Mouse (Mus musculus): Measurements from ENCODE around the gene Pde4dip.

The Pde4dip gene

DNA sequence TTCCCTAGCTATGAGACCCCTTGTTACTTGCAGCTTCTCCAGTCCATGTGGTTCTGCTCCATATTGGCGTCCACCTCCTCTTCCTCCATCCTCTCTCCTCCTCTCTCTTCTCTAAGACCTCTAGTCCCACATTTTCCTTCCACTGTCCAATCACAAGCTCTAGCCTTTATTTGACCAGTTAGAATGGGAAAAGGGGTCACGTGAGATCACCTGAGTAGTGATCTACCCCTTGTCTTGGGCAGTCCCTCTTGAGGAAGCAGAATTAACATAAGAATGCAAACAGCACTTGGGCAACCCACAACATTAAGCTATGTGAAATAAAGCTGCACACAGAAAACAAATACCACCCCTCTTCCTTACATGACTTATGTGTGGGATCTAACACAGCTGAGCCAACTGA lies 160.7 kb downstream of the Pde4dip start:
- in situ Hi-C loops (cut with MboI; ENCODE audit: low pct_unique_long_range_greater_than_20kb in 1 of 2, low sequenced_read_pairs in 2 of 2, unreplicated experiment in 1 of 2) = no loop called here

DNA sequence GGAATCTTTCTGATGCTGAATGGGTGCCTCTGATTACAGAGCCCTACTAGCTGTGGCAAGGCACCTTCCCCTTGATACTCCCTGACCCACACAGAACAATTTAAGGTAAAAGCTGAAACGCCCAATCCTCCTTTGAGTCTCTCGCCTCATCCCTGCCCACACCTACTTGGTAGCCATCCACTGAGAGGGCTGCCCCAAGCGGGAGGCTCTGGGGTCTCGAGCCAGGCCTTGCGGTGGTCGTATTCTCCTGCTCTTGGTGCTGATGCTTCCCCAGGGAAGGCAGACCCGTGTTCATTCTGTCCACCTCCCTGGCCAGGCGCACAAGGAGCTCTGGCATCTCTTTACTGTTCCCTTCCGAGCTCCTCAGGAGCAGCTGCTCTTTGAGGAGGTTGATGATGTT lies 169.4 kb downstream of the Pde4dip start:
- in situ Hi-C loops (cut with MboI; ENCODE audit: low pct_unique_long_range_greater_than_20kb in 1 of 2, low sequenced_read_pairs in 2 of 2, unreplicated experiment in 1 of 2) = no loop called here

DNA sequence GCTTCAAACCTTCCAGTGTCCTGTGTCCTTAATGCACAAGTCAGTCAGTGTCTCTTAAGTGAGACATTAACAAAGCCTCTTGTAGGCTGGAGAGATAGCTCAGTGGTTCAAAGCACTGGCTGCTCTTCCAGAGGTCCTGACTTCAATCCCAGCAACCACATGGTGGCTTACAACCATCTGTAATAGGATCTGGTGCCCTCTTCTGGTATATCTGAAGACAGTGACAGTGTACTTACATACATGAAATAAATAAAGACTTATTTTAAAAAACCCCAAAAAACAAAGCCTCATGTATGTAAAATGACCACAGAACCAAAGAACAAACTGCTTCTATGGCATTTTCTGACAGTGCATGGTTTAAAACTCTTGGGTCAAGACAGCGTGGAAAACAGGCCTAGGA lies 172.6 kb downstream of the Pde4dip start:
- in situ Hi-C loops (cut with MboI; ENCODE audit: low pct_unique_long_range_greater_than_20kb in 1 of 2, low sequenced_read_pairs in 2 of 2, unreplicated experiment in 1 of 2) = no loop called here

DNA sequence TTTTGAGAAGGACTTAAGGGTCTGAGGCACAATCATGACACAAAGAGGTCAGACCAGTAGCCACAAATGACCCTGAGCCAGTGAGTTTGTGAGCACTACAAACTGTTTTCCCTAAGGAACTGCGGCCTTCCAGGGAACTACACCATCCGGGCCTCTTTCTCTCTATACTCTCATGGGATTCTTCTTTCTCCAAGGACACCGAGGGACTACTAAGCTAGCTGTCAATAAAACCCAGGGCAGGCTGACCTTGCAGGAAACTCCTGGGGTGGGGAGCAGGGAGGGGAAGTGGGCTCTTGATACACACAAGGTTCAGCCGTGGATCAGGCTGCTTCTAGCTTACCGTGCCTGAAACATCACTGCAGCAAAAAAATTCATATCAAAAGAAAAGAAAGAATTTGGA lies 177.6 kb downstream of the Pde4dip start:
- in situ Hi-C loops (cut with MboI; ENCODE audit: low pct_unique_long_range_greater_than_20kb in 1 of 2, low sequenced_read_pairs in 2 of 2, unreplicated experiment in 1 of 2) = no loop called here

DNA sequence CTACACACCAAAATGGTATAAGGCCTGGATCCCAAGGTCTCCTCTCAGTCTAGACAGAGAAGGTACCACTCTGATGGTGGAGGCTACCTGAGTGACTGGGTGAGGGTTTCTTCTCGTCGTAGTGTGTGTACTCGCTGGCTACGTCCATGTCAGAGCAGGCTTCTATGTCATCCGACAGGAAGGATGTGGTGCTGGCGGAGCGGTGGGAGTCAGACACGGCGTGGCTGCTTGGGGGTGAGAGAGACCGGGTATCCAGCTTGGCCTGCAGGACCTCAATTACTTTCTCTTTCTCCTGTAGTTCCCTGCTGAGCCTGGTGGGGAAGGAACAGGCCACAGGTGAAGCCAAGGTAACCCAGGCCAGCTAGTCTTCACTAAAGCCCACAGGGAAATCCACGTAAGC lies 178.4 kb downstream of the Pde4dip start:
- in situ Hi-C loops (cut with MboI; ENCODE audit: low pct_unique_long_range_greater_than_20kb in 1 of 2, low sequenced_read_pairs in 2 of 2, unreplicated experiment in 1 of 2) = no loop called here

DNA sequence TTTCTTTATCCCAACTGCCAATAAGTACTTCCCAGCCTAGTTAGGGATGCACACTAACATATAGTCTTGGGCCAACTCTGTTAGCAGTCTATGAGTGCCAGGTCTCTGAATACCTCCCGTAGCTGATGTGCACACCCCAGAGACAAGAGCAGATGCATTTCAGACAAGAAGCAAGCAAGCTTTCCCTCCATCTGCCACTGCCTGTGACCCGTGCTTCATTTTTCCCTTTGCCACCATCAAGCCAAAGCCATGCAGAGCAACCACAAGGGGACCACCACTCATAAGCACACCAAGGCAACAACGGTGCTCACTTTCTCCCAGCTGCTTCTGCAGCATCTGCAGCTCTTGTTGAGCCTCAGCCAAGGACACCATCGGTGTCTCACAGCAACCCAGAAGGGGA lies 181.9 kb downstream of the Pde4dip start:
- in situ Hi-C loops (cut with MboI; ENCODE audit: low pct_unique_long_range_greater_than_20kb in 1 of 2, low sequenced_read_pairs in 2 of 2, unreplicated experiment in 1 of 2) = no loop called here

DNA sequence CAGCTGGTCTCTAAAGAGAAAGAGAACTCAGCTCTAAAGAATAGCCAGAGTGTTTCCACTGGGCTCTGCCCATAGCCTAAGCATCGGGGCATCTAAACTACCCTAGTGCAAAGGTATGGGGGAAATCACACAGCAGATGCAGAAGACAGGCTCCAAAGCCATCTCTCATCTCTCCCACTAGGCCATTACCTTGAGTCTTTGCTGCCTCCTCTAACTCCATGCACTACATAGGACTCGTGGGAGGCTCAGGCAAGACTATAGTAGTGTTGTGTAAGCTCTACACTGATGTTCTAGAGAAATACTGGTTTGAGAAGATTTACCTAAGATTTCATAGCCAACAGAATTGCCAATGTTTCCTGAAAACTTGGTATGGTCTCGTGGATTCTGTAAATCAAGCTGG lies 183.0 kb downstream of the Pde4dip start:
- in situ Hi-C loops (cut with MboI; ENCODE audit: low pct_unique_long_range_greater_than_20kb in 1 of 2, low sequenced_read_pairs in 2 of 2, unreplicated experiment in 1 of 2) = no loop called here

DNA sequence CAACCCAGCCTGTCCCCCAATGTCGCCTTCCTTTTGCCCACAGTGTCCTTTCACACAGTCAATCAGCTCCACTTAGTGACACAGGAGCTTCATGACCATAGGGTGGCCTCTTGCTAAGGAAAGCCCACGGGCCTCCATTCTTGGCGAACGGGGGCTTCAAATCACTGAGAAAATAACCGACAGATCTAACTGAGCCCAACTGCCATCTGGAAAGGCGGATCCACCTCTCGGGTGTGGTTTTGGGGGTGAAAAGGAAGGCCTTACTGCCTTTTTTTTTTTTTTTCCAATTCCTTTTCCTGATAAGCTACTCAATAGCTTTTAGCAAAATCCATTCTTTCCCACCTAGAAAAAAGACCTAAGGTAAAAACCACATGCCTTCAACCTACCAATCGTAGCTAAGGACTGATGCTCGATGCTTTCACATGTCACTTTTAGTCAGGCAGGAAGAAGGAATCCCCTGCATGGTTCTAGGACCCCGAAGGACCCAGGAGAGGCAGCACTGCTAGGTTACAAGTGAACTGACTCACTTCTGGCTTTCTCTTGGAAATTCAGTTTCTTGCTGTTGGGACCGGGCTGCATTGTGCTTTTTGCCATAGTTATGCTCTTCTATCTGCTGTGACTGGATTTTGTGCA lies 185.9 kb downstream of the Pde4dip start:
- in situ Hi-C loops (cut with MboI; ENCODE audit: low pct_unique_long_range_greater_than_20kb in 1 of 2, low sequenced_read_pairs in 2 of 2, unreplicated experiment in 1 of 2) = no loop called here

DNA sequence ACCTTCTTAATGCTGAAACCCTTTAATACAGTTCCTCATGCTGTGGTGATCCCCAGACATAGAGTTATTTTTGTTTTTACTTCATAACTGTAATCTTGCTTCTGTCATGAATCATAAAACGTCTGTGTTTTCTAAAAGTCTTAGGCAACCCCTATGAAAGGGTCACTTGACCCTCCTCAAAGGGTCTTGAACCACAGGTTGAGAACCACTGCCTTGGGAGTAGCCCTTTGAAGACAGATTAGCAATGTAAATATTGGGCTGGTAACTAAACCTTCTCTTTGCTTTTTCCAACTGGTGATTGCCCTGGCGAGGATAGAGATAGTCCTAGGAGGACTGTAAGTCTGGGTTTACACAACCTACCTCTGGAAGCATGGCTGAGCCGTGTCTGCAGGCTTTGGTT lies 187.3 kb downstream of the Pde4dip start:
- in situ Hi-C loops (cut with MboI; ENCODE audit: low pct_unique_long_range_greater_than_20kb in 1 of 2, low sequenced_read_pairs in 2 of 2, unreplicated experiment in 1 of 2) = no loop called here

DNA sequence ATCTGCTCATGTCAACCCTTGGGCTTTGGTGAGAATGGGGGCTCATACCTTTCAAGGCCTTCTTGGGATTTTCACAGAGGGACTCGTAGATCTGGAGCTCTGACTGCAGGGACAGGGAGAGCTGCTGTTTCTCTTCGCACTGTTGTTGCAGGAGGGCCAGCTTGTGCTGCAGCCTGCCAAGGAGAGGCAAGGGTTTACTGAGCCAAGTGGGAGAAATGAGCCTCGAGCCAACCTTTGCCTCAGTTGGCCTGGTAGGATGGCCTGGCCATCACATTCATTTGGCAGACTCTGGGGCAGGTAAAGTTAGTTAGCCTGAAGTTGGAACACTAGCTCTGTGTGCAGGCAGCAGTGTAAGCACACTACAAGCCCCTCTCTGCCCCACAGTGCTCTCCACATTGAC lies 189.4 kb downstream of the Pde4dip start:
- in situ Hi-C loops (cut with MboI; ENCODE audit: low pct_unique_long_range_greater_than_20kb in 1 of 2, low sequenced_read_pairs in 2 of 2, unreplicated experiment in 1 of 2) = loop anchor here (10.0 to 25.0 kb wide), 2 partner anchors 166 to 188 kb away; partner anchors contain the start of gene Pde4dip (in 1 of the 2)

DNA sequence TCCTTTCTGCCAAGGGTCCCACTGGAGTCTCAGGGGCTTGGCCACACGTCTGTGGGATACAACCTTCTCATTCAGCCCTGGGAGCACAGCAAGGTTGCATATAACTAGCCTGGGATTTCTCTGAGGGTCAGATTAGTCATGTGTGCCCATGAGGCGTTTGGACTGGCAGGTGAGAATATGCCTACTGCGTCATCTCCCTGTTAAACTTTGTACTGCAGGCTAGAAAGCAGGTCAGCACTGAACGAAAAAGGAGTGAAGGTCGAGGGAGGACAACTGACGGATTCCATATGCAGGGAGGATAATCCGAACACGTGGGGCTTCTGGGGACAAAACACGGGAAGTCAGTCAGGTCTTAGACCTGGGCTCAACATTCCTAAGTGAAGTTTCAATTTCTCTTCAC lies 191.2 kb downstream of the Pde4dip start:
- in situ Hi-C loops (cut with MboI; ENCODE audit: low pct_unique_long_range_greater_than_20kb in 1 of 2, low sequenced_read_pairs in 2 of 2, unreplicated experiment in 1 of 2) = loop anchor here (10.0 to 25.0 kb wide), 2 partner anchors 168 to 190 kb away; partner anchors contain the start of gene Pde4dip (in 1 of the 2)

DNA sequence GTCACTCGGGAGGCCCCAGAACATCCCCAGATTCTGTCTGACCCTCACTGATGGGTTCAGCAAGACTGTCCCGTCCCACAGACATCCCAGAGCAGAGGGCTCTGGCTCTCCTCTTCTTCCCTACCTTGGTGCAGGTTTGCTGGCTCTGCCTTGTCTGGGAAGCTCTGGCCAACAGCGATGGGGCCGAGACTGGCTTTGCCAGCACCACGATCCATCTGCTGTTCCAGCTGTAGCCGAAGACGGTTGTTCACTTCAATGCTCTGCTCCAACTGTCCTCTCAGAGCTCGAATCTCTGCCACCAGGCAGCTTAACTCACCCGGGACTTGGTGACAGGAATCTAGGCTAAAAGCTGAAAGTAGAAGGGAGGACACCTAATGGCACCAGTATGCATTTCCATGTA lies 191.6 kb downstream of the Pde4dip start:
- in situ Hi-C loops (cut with MboI; ENCODE audit: low pct_unique_long_range_greater_than_20kb in 1 of 2, low sequenced_read_pairs in 2 of 2, unreplicated experiment in 1 of 2) = loop anchor here (10.0 to 25.0 kb wide), 2 partner anchors 168 to 190 kb away; partner anchors contain the start of gene Pde4dip (in 1 of the 2)

DNA sequence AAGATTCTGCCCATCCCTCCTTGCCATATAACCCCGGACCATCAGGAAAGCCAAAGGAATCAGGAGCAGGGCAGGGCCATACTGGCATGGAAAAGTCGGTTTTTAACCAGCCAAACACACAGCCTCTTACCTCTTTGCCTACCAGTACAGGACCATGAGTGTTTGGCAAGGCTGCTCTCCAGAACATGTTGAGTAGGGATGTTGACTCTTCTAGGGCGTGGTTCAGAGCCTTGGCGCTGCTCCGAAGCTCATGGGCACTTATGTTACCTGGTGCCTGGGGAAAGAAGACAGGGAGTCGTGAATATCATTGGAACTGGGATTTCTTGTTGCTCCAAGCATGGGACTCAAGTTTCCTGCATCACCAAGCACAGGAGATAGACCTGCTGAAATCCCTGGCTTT lies 194.7 kb downstream of the Pde4dip start:
- in situ Hi-C loops (cut with MboI; ENCODE audit: low pct_unique_long_range_greater_than_20kb in 1 of 2, low sequenced_read_pairs in 2 of 2, unreplicated experiment in 1 of 2) = loop anchor here (10.0 to 25.0 kb wide), 2 partner anchors 171 to 193 kb away; partner anchors contain the start of gene Pde4dip (in 1 of the 2)

DNA sequence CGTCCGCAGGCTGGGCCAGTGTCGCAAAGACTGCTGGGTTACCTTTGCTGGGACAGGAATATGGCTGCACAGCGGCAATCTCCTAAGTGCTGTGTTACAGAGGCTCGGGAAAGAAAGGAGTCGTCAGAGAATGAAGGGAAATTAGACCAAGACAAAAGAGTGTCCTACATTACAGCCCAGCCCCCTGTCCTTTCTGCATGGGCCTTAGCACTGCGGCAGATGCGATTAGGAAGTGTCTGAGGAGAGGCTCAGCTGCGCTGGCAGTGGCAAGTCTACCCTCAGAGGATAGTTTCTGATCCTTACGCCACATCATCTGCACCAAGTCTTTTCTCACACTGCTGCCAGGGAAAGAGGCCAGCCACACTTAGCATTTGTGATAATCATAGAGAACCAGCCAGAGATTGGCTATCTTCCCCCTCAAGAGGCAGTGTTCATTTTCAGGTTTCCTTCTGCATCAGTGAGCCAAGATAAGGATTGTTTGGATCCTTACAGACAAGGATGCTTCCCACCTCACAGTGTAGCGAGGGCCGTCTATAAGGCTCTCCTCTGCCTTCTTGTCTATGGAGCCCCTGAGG lies 197.0 kb downstream of the Pde4dip start:
- in situ Hi-C loops (cut with MboI; ENCODE audit: low pct_unique_long_range_greater_than_20kb in 1 of 2, low sequenced_read_pairs in 2 of 2, unreplicated experiment in 1 of 2) = loop anchor here (10.0 to 25.0 kb wide), 2 partner anchors 173 to 196 kb away; partner anchors contain the start of gene Pde4dip (in 1 of the 2)

DNA sequence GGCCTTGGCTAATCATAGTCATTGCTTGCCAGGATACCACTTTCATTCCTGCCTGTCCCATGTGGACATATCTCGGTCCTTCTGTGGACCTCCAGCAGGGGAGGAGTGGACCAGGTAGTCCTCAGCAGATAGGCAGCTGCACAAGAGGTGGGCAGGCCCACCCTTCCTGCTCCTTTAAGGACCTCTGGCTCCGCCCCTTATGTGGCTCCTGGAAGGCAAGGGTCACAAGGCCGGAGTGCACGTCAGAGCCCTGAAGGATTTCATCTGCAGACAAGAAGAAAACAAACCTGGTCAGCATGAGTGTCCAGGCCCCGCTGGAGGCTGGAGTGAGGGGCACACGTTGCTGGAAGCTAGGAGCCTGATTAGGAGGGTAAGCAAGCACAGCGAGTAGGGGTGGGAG lies 197.9 kb downstream of the Pde4dip start:
- in situ Hi-C loops (cut with MboI; ENCODE audit: low pct_unique_long_range_greater_than_20kb in 1 of 2, low sequenced_read_pairs in 2 of 2, unreplicated experiment in 1 of 2) = loop anchor here (10.0 to 25.0 kb wide), 2 partner anchors 174 to 197 kb away; partner anchors contain the start of gene Pde4dip (in 1 of the 2)

DNA sequence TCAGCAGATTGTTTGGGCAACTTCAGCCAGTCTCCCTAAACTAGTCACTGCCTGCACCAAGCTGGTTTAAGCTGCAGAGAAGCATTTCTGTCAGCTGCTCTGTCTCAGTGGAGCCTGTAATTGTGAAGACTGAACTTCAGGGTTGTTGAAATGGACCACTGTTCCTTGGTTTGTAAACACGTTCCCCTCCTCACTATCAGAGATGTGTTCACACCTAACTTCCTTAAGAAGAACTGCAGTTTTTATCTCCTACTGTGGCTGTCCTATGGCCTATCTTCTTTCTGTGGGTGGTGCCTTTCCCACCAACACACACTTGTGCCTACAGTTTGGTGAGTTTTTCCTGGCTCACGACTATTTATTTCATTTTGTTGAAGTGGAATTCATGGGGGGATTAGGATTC lies 199.2 kb downstream of the Pde4dip start:
- in situ Hi-C loops (cut with MboI; ENCODE audit: low pct_unique_long_range_greater_than_20kb in 1 of 2, low sequenced_read_pairs in 2 of 2, unreplicated experiment in 1 of 2) = loop anchor here (10.0 to 25.0 kb wide), 2 partner anchors 196 to 198 kb away; partner anchors contain the start of gene Pde4dip (in 2 of the 2)

DNA sequence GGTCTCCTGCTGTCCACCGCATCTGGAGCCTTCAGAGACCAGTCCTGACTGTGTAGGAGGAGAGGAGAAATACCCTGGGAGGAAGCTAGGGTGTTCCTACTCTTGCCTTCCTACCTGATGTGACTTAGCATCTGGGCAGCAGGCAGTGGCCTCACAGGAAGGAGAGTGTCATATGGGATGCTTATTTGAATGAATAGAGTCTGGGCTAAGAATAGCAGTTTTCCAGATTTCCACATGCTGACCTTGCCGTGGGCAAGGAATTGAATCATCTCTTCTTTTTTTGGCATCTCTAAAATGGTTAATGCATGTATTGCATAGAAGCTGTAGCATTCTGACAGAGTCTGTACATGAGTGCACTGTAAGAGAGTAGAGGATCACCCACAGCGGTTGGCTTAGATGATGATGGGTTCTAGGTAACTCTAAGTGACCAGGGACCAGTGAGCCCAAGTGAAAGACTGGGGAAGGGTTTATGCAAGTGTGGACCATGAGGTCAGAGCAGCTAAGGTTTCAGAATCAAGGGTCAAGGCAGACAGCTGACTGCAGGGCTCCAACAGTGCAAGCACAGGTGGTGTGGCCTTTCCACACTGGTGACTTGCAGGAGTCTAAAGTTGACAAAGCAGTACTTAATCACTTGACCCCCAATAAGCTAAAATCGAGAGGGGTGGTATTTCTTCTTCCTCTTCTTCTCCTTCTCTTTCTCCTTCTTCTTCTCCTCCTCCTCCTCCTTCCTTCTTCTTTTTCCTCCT lies 202.0 kb downstream of the Pde4dip start:
- in situ Hi-C loops (cut with MboI; ENCODE audit: low pct_unique_long_range_greater_than_20kb in 1 of 2, low sequenced_read_pairs in 2 of 2, unreplicated experiment in 1 of 2) = loop anchor here (10.0 to 25.0 kb wide), 2 partner anchors 198 to 201 kb away; partner anchors contain the start of gene Pde4dip (in 2 of the 2)

DNA sequence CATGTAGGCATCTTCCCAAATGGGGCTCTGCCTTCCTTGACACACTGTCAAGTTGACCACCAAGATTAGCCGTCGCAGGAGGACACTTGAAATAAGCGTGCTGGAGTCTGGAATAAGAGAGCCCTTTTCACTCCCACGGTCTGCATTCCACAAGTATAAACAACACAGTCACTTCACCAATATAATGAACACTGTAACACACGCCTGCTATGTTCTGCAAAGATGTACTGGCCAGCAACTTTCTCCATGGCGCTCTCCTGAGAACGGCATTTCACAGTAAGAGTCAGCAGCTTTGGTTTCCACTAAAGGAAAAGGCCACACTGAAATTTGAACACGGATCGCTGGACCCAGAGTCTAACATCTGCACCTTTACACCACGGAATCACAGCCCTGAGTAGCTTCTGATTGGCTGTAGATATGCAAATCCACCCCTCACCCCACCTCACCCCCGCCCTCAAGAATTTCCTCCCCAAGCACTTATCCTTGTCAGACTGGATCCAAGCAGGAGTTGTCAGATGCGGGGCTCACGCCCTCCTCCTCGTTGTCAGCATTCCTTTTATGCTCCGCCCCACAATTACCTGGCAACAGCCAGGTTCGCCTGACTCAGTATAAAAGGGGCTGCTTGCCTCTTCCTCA lies 204.8 kb downstream of the Pde4dip start:
- in situ Hi-C loops (cut with MboI; ENCODE audit: low pct_unique_long_range_greater_than_20kb in 1 of 2, low sequenced_read_pairs in 2 of 2, unreplicated experiment in 1 of 2) = loop anchor here (10.0 to 25.0 kb wide), 2 partner anchors 201 to 204 kb away; partner anchors contain the start of gene Pde4dip (in 2 of the 2)
